Mouse (Mus musculus) thymus, adult 2 months (tissue): ENCODE results near the gene Tpmt. TPM values are rescaled to one million over a fixed set of nuclear protein-coding genes. Genes with fewer than 3 reads are reported as not detected.

Experiments used
- DNase-seq: peaks from one replicate; pipeline ENCODE4 v3.0.0; 2021
- H3K27ac ChIP-seq: fragments of 200-500 bp; 2 replicates; pipeline ENCODE4 v1.5.1; 2012; ENCODE audit warnings: low read length, control low read depth; ENCODE audit not compliant: control insufficient read depth, insufficient read depth
- H3K27me3 ChIP-seq: fragments of 200-500 bp; 2 replicates; pipeline ENCODE4 v1.6.1; 2012; ENCODE audit warnings: mild to moderate bottlenecking, low read length, moderate library complexity, mixed read lengths; ENCODE audit not compliant: control insufficient read depth, insufficient read depth
- H3K36me3 ChIP-seq: fragments of 200-500 bp; 2 replicates; pipeline ENCODE4 v1.6.1; 2012; ENCODE audit warnings: mild to moderate bottlenecking, low read length, moderate library complexity; ENCODE audit not compliant: control insufficient read depth, insufficient read depth
- H3K4me1 ChIP-seq: fragments of 200-500 bp; replicated peaks from 2 replicates; pipeline ENCODE4 v1.6.1; 2012; ENCODE audit warnings: low read length; ENCODE audit not compliant: control insufficient read depth, insufficient read depth
- H3K4me3 ChIP-seq: fragments of 200-500 bp; 2 replicates; pipeline ENCODE4 v1.5.1; 2012; ENCODE audit warnings: mild to moderate bottlenecking, low read length, control low read depth, moderate library complexity; ENCODE audit not compliant: control insufficient read depth, insufficient read depth
- CTCF ChIP-seq: fragments of 200-500 bp; IDR thresholded peaks from 2 replicates; pipeline ENCODE4 v1.5.1; 2012; ENCODE audit warnings: mild to moderate bottlenecking, control low read depth, low read length, moderate library complexity, borderline replicate concordance; ENCODE audit not compliant: control insufficient read depth, poor library complexity, insufficient read depth; ENCODE audit errors: extremely low read depth
- POLR2A ChIP-seq: fragments of 200-500 bp; IDR thresholded peaks from 2 replicates; pipeline ENCODE4 v1.6.1; 2012; ENCODE audit warnings: mild to moderate bottlenecking, low read length, control low read depth, moderate library complexity; ENCODE audit not compliant: control insufficient read depth, poor library complexity, insufficient read depth; ENCODE audit errors: extremely low read depth
- WGBS: fragments of 180-500 bp; shearing (Covaris S2); methylation state at CpG from one replicate; pipeline ENCODE4 v1.1.7; 2018; 5-methylcytosine and 5-hydroxymethylcytosine counted together
- polyA plus RNA-seq: library from polyadenylated mRNA; depleted of rRNA; stranded (reverse); fragments of >200 nt; gene quantifications from 2 replicates; pipeline ENCODE4 v1.2.3, GENCODE M21; 2012

Tpmt gene
- polyA plus RNA-seq, 1 experiment: 2.1 TPM

DNA sequence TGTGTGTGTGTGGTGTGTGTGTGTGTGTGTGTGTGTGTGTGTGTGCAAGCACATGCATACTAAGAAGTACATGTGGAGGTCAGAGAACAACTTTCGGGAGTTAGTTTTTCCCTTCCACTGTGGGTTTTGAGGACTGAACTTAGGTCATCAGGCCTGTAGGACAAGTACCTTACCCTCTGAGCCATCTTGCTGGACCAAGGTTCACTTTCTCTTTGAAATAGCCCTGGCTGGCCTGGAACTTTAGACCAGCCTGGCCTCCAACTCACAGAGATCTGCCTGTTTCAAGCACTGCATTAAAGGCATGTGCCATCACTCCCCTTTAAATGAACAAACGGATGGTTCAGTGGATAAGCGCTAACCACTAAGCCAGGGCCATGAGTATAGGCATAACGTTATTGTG, 10.9 kb downstream of the Tpmt start:
- no peak overlapping the region for H3K27ac ChIP-seq
- no peaks in the 10 kb centered on the region for H3K27me3 ChIP-seq
- no peak overlapping the region for H3K4me3 ChIP-seq
- TF ChIP-seq CTCF (no peak), POLR2A (no peak)
- no peak for DNase-seq
- no peaks in the 10 kb centered on the region for H3K4me1 ChIP-seq
- WGBS: 95% methylated on average over 4 of the region's 4 CpGs
- H3K36me3 ChIP-seq: no peaks in the 10 kb centered on the region

DNA sequence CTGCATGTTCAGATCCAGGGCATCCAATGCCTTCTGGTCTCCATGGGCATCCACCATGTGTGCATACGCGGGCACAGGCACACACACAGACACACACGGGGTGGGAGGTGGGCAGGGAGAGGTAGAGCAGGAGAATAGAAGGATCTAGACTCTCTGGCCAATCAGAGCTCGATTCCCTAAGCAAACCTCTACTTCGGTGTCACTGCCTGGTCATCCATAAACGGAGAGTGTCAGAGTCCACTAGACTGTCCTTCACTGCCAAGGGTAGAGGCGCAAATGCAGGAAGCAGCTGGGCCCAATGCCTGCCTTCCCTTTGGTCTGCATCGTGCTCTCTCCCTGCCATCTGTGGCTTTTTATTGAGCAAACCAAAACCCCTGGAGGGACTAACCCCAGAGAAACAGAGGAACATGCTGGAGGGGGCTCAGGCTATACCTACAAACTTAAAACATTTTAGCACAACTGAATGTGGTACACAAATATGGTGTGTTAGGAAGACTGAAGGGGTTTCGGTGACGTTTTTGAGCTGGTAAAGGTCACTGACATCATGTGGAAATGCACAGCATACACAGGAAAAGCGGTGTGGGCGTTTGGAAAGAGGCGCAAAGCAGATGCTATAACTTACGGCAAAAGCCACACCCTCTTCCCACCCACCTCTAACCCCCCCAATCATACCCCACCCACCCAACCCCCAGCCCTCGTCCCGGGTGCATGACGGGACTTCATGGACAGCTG, 14.0 kb downstream of the Tpmt start:
- Histone ChIP-seq H3K4me3 (no peak overlapping the region), H3K27ac (no peak overlapping the region), H3K27me3 (no peaks in the 10 kb centered on the region), H3K36me3 (no peaks in the 10 kb centered on the region), H3K4me1 (no peaks in the 10 kb centered on the region)
- no peak for TF ChIP-seq POLR2A
- no peak for TF ChIP-seq CTCF
- 90% methylated on average over 17 of the region's 17 CpGs for WGBS
- DNase-seq: no peak

GRCm38 (mm10) chr13:47020798-47021197, 23.7 kb downstream of the Tpmt start:
- no peak for DNase-seq
- no peak overlapping the region for H3K4me3 ChIP-seq
- H3K27me3 ChIP-seq: no peaks in the 10 kb centered on the region
- no peaks in the 10 kb centered on the region for H3K36me3 ChIP-seq
- TF ChIP-seq CTCF (no peak), POLR2A (no peak)
- WGBS: 96% methylated on average over 7 of the region's 7 CpGs
- no peaks in the 10 kb centered on the region for H3K4me1 ChIP-seq
- no peak overlapping the region for H3K27ac ChIP-seq

GRCm38 (mm10) chr13:47019774-47020173, 24.8 kb downstream of the Tpmt start:
- Histone ChIP-seq H3K4me3 (no peak overlapping the region), H3K36me3 (no peaks in the 10 kb centered on the region), H3K27ac (no peak overlapping the region), H3K4me1 (no peaks in the 10 kb centered on the region), H3K27me3 (no peaks in the 10 kb centered on the region)
- TF ChIP-seq POLR2A (no peak), CTCF (no peak)
- no peak for DNase-seq
- WGBS: 91% methylated on average over 7 of the region's 7 CpGs

DNA sequence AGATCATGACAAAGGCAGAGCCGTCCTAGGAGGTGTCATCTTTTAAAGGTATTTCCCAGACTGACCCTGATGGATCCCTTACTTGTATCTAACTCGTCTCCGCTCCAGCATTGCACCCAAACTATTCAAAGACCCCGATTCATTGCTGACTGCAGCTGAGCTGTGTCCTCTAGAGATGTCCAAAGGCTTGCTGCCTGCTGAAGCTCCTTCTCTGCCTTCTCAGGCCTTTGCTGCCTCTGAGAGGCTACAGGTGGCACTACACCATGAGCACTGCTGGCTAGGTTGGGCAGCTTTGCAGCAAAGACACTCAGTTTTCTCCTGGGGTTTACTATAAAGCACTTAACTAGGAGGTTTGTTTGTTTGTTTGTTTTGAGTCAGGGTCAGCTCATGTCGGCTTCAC, 27.3 kb downstream of the Tpmt start:
- no peak overlapping the region for H3K4me3 ChIP-seq
- no peaks in the 10 kb centered on the region for H3K36me3 ChIP-seq
- H3K27me3 ChIP-seq: no peaks in the 10 kb centered on the region
- WGBS: 62% methylated on average over 5 of the region's 5 CpGs
- no peak overlapping the region for H3K27ac ChIP-seq
- peak; percentile 14 for DNase-seq
- no peak for TF ChIP-seq POLR2A
- no peak for TF ChIP-seq CTCF
- H3K4me1 ChIP-seq: peaks cover 6% of the 10 kb centered on the region; the same call in 1 of the 2 replicates

- Histone ChIP-seq H3K36me3 (no peaks in the 10 kb centered on the region), H3K4me3 (no peak overlapping the region), H3K4me1 (peaks cover 6% of the 10 kb centered on the region; the same call in 1 of the 2 replicates), H3K27ac (no peak overlapping the region), H3K27me3 (no peaks in the 10 kb centered on the region)
- no peak for TF ChIP-seq CTCF
- TF ChIP-seq POLR2A: no peak
- DNase-seq: no peak
- 17% methylated on average over 5 of the region's 5 CpGs for WGBS
These were observed 29.4 kb downstream of the Tpmt start for GRCm38 (mm10) chr13:47015195-47015501.
